Mouse (Mus musculus): ENCODE data around the gene Map3k5.
A peak's percentile ranks its signal among the peaks of the same experiment; 100 is the strongest.

Map3k5 gene

DNA sequence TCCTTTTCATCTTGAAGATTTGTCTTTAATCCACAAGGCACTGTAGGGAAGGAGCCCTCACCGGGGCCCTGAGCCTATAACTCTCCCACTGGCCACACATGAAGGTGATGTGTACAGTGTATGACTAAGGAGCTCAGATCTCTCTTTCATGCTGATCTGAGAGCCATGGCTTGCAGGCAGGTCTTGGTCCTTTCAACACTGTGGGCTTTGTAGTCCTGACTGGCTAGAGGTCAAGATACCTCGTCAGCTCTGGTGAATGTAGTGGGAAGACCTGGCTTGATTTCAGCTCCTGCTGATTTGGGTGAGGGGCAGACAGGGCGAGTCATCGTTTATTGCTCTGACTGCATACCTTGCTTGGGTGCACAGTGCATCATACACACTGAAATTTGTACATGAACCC, 171.3 kb downstream of the Map3k5 start:
- no peak for DNase-seq (ENCODE audit: low spot score in 2 of 2)

DNA sequence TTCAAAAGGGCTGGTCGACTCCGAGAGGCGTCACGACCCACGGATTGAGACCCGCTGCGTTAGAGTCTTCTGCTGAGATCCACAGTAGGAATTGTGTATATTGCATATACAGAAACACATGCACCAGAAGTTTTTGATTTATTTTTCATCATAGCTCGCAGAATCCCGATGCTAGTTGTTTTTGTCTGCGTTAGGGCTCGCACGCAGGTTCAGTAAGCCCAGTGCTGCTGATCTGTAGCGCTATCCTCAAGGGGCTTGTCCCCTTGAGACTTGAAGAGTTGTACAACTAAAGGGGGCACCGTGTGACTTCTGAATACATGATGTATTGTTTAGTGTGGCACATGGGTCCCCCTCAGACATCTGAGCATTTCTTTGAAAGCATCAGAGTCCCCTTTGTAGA, 172.8 kb downstream of the Map3k5 start:
- DNase-seq (ENCODE audit: low spot score in 2 of 2): no peak

DNA sequence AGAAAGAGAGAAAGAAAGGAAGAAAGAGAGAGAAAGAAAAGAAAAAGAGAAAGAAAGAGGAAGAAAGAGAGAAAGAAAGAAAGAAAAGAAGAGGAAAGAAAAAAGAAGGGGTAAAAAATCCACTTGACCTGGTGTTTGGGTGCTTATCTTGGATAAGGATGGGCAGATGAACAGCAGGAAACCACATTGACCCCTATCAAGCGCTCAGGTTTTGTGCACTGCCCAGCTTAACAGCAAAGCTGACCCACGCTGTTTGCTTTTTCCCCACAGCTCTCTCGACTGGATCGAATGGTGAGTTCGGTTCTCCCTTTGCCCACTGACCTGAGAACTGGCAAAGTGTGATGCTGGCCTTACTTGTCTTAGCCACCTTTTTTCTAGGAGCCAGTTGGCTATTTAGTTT, 177.2 kb downstream of the Map3k5 start:
- DNase-seq (ENCODE audit: low spot score in 2 of 2): no peak

DNA sequence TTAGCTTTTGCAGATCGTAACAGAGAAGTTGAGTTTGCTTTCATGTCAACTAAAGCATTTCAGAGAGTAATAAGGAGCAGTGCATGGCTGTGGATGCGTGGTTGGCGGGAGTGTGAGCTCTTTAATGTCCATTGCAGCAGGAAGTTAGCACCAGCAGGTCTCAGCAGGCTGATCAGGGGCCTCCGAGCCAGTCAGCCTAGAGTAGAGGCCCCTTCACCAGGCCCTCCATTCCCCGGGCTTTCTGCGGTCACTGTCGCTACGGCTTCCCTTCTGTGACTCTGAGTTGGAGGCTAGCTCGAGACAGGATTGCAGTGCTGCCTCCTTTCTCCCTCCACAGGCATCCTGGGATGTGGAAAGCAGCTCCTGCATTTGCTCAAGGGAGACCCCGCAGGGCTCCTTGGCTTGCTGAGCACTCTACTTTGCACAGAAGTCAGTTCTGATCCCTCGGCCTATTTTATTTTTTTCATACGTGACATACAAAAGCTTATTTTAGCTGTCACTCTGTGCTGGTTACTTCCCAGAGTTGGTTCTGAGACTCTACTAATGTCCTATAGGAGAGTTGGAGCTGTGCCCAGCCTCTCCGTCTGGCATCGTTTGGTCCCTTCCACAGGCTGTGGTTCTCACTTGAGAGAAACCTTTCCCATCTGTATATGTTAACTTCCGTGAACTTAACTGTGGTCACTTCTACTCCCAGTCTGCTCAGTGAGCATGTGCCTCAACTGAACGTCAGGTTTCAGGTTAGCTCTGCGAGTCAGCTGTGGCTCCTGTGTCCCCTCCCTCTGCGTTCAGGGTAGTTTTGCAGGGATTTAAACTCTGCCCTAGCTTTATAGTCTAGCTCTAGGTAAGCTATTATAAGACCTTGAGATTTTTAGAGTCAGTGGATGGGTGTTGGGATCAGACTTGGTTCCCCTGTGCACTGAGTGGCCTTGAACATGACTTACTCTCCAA, 178.0 kb downstream of the Map3k5 start:
- DNase-seq (ENCODE audit: low spot score in 2 of 2): no peak

DNA sequence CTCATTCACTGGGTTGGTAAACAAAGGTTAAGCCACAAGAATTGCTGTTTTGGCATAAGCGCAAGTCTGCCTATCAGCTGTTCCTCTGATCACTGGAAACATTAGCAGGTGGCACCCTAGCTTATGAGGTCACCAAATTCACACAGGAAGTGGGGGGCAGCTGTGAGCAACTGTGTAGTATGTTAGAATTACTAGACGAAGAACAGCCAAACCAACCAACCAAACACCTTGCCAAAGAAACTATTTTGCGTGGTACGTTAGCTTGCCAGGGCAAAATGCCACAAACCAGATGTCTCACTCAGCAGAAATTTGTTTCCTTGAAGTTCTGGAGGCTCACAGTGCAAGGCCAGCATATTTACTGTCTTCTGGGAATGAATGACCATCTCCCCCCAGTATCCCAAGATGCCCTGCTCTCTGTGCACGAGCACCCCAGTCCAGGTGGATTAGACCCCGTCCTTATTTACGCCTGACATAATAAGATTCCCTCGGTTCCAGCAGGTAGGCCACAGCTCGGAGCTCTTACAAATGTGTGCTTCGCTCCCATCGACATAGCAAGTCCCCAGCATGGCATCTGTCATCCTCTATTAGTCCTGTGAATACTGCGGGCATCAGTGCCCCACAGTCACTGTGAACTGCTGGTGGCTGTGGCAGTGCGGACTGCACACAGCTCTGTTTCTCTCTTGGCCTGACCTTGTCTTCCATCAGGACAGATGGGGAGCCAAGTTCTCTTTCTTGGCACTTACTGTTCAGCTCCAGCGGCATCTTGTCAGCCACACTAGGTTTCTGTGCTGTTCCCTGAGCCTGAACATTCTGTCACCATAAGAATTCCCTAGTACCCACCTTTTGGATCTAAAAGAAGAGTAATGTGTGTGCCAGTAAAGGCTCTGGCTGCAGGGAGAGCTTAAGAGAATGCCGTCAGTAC, 185.5 kb downstream of the Map3k5 start:
- DNase-seq (ENCODE audit: low spot score in 2 of 2): no peak

DNA sequence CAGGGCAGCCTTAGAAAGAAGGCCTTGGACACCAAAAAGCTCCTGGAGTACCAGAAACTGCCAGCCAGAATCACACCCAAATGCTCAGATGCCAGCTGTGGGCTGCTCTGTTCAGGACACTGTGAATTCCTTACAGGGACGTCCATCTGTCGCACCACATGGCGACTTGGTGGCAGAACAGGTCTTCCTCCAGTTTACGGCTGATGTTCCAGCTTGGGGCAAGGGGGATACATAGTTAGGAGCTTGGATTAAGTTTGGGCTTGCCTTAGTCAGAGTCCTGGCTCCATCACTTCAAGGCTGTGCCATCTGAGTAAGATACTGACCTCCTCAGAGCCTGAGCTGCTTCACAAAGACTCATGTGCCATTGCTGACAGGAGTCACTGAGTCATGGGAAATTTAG, 187.7 kb downstream of the Map3k5 start:
- DNase-seq (ENCODE audit: low spot score in 2 of 2): no peak

DNA sequence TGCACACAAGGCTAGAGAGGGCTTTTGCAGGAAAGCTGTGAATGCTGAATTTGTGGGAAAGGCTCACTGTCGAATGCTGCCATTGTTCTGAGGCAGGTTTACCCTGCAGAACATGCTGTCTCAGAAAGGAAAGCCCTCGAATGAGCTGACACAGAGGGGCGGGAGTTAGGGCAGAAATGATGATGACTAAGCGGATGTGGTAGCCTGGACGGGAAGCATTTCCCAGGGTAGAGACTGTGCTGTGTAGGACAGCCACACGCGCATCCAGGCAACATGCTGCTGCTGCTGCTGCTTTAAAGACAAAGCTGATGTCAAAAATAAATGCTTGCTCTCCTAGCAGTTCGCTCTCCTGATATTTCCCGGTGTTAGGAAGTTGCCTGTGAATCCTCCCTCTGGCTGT, 189.1 kb downstream of the Map3k5 start:
- peak in 1 of 2 experiments; percentile 22 for DNase-seq (ENCODE audit: low spot score in 2 of 2)

DNA sequence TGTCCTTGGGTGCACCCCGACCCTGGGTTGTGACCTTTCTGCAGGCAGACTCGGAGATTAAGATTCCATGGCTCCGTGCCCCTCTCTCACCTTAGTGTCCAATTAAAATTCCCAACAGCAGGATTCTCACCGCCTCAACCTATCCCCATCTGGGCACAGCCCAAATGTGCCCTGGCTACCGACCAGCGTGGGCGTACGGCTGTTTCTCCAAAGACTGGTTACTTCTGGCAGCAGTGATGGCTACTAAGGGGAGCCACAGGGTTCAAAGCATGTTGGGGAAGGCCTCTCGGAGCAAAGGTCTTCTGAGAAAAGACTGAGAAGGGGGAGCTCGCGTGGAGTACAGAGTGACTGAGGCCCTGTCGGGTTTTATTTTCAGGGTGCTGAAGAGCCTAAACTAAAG, 190.3 kb downstream of the Map3k5 start:
- no peak for DNase-seq (ENCODE audit: low spot score in 2 of 2)

DNA sequence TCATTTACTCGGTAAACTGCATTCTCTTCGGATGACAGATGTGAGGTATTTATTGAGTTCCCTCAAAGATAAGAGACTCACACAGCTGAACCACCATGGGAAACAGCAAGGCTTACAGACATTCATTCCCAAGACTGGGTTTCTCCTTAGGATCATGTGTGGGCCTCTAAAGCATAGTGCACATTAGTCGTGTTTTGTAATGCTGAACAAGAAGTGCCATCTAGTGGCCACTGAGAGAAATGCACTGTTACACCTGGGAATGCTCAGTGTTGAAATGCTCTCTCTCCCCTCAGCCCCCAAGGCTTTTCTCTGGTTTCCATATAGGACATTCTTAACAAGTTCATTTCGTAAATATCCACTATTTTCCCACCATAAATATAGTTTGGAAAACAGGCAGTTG, 191.0 kb downstream of the Map3k5 start:
- no peak for DNase-seq (ENCODE audit: low spot score in 2 of 2)

DNA sequence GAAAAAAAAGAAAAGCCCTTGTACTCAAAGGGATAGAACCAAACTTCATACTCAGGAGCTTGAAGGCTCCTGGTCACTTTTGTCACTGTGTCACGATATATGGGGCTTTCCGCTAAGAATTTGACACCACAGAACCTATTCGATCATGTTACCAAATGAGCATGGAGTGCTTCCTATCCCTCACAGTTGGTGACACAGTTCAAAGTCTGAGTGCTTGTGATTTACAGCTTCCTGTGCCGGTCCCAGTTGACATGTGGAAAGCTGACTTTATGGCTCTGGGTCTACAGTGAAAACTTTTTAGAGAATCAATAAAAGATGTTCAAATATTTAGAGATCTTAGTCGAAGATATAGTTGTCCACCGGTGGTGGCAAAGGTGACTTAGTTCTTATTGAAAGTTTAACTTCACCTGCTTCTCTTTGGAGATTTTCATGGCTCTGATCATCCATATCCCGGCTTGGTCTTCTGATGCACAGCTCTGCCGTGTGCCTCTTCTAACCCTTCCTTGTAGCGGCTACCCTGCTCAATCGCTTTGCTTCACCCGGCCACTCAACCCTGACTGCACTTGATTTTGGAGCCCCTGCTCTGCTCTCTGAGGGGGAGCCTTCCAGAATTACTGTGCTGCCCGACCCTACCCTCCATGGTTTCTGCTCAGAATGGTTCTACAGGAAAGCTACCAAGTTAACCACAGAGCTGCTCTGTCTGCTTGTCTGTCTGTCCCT, 198.8 kb downstream of the Map3k5 start:
- DNase-seq (ENCODE audit: low spot score in 2 of 2): no peak

DNA sequence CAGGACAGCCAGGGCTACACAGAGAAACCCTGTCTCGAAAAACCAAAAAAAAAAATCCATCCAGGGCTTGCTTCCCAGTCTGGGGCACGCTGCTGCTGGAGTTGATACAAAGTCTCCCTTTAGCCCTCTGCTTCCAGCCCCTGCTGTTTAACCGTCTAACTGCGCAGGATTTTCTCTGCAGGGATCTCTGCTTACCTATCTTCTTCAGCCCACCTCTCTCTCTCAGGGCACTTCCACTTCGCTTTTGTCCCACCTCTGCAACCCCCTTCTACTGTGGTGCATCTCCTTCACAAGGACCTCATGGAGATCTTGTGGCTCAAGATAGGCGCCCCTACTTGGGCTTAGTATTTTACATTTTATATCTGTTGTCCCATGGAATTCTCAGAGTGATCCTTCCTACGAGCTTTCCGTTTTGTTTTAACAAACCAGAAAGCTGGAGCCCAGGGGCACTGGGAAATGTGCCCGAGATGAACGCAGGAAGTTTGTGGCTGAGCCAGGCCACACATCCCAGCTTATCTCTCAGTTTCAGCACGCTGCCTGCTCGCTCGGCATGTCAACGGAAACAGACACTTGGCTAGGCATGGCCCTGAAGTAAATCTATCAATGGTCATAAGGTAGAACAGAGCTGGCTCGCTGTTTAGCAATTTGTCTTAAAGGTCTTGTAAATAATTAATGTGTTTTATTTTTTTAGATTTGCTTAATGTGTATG, 201.2 kb downstream of the Map3k5 start:
- no peak for DNase-seq (ENCODE audit: low spot score in 2 of 2)

DNA sequence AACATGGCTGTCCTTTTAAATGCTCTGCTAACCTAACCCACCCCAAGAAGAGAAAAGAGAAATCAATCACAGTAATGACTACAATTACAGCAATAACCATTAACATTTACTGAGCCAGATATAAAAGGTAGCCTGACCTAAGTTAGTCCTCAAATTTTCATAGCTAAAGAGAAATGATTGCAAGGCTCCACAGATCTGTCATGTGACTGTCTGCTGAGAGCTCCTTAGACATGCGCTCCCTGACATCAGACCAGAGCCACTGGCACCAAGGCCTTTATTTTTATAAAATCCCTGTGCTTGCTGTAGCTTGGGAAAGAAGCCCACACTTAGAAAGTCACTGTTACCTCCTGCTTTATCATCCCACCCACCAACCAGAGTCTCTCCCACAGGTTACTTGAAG, 202.2 kb downstream of the Map3k5 start:
- DNase-seq (ENCODE audit: low spot score in 2 of 2): no peak

DNA sequence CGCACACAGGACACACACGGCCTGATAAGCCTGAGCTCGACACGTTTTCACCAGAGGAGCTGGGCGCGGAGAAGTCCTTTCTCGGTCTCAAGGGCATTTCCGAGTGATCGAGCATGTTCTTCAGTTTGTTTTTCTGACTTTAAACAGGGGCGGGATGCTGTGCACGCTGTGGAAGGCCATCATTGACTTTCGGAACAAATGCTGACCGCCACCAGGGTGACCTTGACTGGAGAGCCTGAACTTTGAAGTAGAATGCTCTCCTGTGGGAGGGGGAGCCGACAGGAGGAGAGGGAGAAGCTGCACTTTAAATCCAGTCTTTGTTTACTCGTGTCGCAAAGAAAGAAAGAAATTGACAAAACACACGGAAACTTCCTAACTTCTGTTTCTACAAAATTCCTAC, 207.1 kb downstream of the Map3k5 start:
- DNase-seq (ENCODE audit: low spot score in 2 of 2): no peak

DNA sequence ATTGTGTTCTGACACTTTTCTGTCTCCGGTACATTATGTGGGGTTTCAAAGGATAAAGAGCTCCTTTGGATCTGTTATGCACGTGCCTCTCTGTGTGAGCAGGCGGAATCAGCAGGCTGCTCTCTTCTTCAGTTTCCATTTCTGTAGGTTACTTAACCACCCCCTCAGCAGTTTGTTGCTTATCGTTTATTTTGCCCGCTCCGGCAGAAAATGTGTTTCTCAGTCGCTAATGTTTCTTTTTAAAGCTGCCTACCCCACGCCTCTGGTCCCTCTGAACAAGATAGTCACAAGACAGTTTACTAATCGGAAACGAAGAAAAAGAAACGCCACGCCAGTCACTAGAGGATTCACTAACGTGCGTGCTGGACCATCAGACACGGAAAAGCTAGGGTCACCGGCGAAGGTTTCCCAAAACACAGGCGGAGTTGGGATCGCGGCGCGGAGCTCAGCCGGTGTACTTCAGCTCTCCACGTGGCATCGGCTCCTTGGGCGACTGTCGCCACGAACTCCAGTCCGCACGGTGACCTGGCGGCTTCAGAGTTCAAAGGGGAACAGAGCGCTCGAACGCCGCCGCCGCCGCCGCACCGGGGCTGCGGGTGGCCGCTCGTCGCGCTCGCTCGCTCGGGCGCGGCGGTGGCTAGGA, 214.0 kb downstream of the Map3k5 start, which contains the start of gene Map7:
Map7 (plus strand) TSS at position 342 of the 643 bp plus-strand sequence.
- DNase-seq (ENCODE audit: low spot score in 2 of 2): peak; percentile 18 to 46

DNA sequence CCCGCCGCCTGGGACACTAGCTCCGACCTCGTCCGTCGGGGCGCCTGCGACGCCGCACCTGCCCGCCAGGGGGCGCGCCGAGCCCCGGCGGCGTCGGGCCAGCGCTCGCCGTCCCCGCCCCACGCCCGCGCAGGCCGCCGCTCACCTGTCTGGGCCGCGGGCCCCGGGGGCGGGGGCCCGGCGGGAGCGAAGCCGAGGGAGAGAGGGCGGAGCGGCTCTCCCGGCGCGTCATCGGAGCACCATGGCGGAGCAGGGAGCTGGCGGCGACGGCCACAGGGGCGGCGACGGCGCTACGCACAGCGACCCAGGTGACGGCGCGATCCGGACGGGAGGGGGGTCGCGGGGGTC, 214.5 kb downstream of the Map3k5 start:
- peak in 1 of 2 experiments; percentile 58 for DNase-seq (ENCODE audit: low spot score in 2 of 2)

DNA sequence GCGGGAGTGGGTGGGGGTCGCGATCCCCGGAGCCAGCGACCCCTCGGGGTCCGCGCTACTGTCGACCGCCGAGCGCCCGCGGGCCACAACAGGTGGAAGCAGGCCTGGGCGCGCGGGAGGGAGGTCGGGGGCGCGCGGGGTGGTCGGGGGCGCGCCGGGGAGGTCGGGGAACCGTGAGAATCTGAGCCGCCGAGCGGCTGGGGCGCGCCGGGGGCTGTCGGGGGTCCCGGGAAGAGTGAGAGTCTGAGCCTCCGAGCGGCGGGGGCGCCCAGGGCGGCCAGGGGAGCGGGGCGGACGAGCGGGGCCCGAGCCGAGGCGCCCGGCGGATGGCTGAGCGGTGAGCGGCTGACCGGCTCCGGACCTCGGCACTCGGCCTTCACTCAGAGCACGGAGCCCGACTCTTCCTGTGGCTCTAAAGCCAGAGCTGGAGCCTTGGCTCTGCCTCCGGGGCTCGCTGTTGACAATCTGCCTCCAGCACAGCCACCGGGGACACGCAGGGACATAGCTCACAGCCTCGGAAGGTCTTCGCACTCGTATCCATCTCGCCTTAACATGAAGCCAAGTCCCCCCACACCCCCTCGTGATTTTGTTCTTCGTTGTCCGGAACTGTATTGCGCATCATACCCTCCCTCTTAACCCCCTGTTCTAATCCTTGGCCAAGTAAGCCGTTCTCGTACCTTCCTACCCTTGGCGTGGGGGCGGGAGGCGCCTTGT, 215.0 kb downstream of the Map3k5 start:
- DNase-seq (ENCODE audit: low spot score in 2 of 2): peak in 1 of 2 experiments; percentile 66

DNA sequence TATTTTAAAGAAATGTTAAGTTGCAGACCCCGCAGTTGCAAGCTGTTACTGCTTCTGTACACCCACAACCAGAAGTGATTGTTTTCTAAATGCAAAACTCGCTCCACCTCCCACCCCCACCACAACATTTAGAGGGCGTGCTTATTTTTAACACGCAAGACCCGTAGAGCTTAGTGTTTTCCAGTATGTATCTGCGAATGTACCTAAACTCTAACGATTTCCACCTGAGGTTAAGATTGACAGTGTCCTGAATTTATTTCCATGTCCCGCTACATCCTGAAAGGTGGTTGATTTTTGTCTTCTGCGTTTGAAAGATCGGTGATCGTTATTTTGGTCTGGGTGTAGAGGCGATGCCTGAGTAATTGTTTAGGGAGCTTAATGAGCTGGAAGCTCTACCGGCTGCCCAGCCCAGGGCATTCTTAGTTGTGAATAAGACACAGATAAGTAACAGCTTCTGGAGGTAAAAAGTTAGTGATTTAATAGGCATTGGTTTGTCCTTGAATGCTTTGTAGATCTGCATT, 215.6 kb downstream of the Map3k5 start:
- no peak for DNase-seq (ENCODE audit: low spot score in 2 of 2)

DNA sequence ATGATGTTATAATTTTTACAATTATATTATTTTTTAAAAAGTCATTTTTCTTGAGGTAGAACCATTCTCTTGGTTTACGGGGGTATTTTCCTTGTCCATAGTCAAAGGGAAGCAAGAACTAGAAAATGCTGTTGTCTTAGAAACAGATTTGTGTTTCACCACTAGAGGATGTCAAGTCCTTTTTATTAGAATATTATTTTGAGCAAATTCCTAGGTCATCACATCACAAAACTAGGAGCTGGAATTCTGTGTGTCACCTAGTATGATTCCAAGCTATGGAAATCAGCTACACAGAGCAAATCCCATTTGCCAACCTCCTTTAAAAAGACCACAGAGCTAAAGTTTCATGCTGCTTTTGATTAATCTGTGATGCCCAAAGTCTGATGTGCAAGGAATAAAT, 217.9 kb downstream of the Map3k5 start:
- no peak for DNase-seq (ENCODE audit: low spot score in 2 of 2)

DNA sequence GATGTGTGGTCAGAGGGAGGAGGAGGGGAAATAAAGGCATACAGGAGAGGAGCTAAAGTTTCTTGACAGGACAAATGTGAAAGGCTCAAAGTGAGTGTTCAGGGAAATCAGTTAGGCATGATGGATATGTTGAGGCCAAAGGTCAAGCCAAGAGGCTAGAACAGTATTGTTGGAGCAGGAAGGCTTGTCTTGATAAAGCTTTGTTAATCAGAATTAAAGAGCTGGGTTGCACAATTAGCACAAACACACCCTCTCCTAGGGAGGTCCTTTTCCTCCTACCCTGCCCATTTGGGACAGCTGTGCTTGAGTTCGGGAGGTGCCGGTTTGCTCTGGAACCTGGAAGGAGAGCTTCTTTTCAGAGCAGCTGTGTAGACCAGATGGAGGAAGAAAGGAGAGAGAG, 219.2 kb downstream of the Map3k5 start:
- no peak for DNase-seq (ENCODE audit: low spot score in 2 of 2)

DNA sequence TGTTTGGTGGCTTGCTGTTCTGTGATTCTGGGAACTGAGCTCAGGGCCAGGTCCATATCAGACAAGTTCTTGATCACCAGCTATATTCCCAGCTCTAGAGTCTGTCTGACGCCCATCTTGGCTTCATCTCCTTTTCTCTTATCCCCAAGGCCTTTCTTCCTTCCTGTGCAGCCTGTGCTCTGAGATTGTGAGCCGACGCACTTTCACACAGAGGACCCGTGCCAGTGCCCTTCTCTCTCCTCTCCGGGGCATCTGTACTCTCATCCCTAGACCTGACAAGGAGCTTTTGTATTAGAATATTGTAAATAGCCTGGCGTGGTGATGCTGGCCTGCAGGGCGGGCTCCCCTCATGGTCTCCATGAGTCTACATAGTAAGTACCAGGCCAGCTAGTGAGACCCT, 221.1 kb downstream of the Map3k5 start:
- no peak for DNase-seq (ENCODE audit: low spot score in 2 of 2)
